Mouse (Mus musculus): ENCODE measurements at regions not wholly inside any gene's neighbourhood (a gene's known extent, or its start where the extent isn't known, plus 50 kb on each side); places are given as distances from the start of the nearest gene placed in this dataset.

DNA sequence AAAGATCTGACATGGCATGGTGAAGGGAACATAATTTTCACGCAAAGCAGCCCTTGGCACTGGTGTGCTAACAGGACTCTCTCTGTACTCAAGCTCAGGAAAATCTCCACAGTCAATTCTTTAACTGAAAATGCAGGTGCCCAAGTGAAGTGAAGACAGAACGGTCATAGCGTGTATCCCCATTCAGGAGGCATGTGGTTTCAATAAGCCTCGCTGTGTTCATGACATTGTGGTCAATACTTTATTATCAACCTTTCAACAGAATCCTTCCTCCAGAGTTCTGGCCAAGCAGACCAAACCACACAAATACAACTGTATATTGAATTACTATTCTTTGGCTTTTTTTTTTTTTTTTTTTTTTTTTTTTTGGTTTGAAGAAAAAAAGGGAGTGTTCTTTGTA is 314.1 kb downstream of the Mycn start:
- DNase-seq (ENCODE audit: low spot score in 2 of 2), result no peak

DNA sequence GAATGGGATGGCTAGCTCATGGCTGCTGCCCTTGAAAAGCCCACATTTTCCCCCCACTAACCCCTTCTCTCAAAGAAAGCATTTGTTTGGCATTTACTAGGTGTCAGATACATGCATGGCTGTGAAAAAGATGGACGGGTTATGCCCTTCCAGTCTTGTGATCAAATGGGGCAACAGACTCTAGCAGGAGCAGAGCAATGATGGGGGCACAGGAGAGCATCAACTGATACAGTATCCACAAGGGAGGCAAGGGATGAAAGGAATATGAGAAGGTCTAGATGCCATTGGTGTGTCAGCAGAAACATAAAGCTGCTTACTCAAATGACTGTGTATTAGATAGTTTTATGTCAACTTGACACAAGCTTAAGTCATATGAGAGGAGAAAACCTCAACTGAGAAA is 315.9 kb downstream of the Mycn start:
- DNase-seq (ENCODE audit: low spot score in 2 of 2), result no peak

- DNase-seq (ENCODE audit: low spot score in 2 of 2), result peak; percentile 38 to 55
These were observed 318.9 kb downstream of the Mycn start for GRCm38 (mm10) chr12:12622712-12623292.

- DNase-seq (ENCODE audit: low spot score in 2 of 2), result no peak
These were observed 320.2 kb downstream of the Mycn start for GRCm38 (mm10) chr12:12621506-12621905.

GRCm38 (mm10) chr12:12620316-12620715 is 321.4 kb downstream of the Mycn start:
- DNase-seq (ENCODE audit: low spot score in 2 of 2), result no peak

DNA sequence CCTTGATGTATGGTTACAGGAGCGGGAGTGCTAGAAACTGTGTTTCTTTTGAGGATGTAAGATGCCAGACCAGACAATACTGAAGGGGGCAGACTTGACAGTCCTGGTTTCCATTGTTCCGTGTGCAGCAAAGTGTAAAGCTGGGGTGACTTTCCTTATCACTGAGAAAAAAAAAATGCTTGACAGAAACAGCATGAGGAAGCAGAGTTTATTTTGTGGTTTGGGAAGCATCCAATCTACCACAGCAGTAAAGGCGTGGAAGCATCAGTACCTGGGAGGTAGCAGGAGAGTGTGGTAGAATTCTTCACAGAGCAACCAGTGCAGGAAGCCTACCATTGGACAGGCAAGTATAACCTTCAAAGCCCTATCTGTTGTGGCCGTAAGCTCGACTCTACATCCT is 322.3 kb downstream of the Mycn start:
- DNase-seq (ENCODE audit: low spot score in 2 of 2), result no peak

DNA sequence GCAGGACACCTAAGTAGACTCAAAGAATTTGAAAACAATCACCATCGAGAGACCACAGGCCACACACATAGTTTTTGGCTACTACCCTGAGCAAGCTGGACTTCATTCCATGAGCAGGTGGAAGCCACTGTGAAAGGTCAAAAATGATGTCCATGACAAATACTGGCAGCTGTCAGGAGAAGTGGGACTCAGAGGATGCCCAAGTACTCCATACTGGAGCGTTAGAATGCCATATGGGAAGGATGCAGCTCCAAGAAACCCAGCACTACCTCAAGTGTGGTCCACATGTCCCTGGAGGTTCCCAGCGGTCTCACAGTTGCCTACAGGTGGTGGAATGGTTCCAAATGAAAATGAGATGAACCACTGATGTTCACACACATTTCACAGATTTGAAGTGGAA is 329.2 kb downstream of the Mycn start:
- no peak for DNase-seq (ENCODE audit: low spot score in 2 of 2)

DNA sequence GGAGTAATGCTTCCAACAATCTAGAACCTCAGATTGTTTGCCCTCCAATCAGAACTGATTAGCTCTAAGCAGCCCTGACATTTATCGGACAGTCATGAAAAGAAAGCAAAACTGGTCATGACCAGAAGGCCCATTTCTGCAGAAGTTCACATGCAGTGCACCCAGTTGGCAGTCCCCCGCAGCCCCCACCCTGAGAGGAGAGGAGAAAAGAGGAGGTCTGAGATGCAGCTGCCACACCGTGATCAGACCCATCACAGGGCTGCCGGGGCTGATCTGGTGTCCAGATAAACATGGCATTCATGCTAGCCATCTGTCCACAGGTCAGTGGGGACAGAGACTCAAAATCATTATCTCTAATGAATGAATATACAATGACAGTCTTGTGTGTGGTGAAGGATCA is 330.9 kb downstream of the Mycn start:
- no peak for DNase-seq (ENCODE audit: low spot score in 2 of 2)

DNA sequence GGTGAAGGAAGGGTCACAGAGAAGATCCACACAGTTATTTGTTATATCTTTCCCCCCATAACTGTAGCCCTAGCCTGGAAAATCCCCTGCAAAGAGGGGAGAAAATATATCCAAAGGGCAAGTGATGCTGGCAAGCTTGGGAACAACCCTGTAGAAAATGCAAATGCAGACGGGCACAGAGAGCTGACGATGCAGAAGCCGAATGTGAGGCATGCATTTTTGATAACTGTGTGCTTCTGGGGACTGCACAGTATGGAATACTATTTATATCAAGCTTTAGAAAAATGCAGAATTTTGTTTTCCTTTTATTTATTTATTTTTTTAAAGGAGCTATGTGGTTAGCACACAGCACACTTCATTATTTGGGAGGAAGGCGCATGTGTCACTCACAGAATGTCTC is 333.7 kb downstream of the Mycn start:
- DNase-seq (ENCODE audit: low spot score in 2 of 2), result no peak

- no peak for DNase-seq (ENCODE audit: low spot score in 2 of 2)
These were observed 334.8 kb downstream of the Mycn start for GRCm38 (mm10) chr12:12606911-12607310.

DNA sequence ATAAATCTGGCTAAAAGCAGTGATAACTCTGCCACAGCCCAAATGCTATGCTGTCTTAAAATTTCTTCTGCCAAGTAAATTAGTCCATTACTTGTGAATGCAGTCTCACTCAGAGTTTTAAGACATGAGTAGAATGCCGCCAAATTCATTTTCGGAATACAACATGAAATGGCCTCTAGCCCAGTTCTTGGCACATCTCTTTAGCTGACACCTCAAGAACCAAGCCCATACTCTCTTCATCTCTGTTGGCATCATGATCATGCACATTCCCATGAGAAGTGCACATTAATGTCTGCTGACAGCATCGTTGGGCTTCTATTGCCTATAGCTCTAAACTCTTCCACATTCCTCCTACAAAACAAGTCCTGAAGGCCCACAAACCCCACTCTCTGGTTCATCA is 336.2 kb downstream of the Mycn start:
- DNase-seq (ENCODE audit: low spot score in 2 of 2), result no peak

DNA sequence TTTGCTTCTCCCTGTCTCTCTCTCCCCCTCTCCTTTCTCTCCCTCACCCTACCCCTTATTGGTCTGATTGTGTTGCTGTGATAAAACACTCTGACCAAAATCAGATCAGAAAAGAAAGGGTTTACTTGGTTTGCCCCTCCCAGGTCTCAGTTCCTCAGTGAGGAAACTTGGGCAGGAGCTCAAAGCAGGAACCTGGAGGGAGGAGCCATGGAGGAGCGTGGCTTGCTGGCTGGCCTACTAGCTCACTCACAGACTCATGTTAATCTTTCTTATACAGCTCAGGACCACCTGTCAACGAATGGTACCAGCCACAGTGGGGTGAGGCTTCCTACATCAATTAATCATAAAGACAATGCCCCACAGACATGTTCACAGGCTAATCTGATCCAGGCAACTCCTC is 339.4 kb downstream of the Fam49a start:
- no peak for DNase-seq (ENCODE audit: low spot score in 2 of 2)

DNA sequence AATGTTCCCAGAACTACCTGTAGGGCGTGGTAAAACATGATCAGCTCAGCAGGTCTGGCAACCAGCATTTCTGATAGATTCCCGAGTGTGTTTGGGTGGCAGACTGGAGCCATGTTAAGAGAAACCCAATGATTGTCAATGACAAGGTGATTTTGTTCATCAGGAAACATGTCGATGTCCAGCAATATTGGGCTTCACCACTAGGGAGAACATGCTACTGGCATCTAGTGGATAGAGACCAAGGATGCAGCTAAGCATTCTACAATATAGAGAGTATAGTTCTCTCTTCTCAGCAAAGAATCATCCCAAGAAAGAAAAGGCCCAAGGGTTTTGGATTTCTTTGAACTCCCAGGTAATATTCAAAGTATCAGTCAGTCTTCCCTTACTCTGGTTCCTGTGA is 333.5 kb downstream of the Fam49a start:
- DNase-seq (ENCODE audit: low spot score in 2 of 2), result no peak

DNA sequence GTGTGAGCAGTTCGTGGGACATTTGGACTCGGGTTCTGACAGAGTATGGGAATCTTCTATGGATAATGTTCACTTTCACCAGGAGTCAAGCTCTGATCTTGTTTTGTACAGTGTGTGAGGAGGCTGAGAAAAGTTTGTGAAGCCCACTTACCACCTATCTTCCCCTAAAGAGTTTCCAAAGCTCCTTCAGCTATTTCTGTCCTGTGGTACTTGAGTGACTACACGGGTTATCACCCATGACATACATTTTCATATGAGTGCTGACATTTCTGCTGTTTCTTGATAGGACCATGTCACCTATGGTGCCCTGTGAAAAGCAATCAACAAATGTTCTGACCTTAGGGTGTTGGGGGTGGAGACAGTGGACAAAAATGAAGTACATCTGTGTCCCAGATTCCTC is 332.6 kb downstream of the Fam49a start:
- DNase-seq (ENCODE audit: low spot score in 2 of 2), result no peak

GRCm38 (mm10) chr12:12593343-12593742 is 331.4 kb downstream of the Fam49a start:
- no peak for DNase-seq (ENCODE audit: low spot score in 2 of 2)

GRCm38 (mm10) chr12:12590753-12591291 is 328.9 kb downstream of the Fam49a start:
- no peak for DNase-seq (ENCODE audit: low spot score in 2 of 2)

- no peak for DNase-seq (ENCODE audit: low spot score in 2 of 2)
These were observed 326.9 kb downstream of the Fam49a start for GRCm38 (mm10) chr12:12588771-12589370.

DNA sequence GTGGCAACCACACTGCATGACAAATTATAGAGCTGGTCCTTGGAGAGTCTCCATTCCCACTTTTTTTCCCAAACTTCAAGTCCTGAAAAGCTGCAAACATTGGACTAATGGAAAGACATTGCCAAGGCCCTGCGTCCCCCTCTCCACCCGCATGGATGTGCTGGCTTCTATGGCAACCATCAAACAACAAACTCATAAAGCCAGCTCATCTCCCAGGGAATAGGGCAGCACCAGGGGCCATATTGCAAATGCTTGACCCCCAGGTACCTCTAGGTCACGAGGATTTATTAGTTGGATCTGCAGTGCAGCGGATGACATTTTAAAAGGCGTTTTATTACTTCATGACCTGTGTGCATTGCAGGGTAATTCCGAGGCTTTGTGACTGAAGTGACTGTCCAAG is 324.5 kb downstream of the Fam49a start:
- no peak for DNase-seq (ENCODE audit: low spot score in 2 of 2)

DNA sequence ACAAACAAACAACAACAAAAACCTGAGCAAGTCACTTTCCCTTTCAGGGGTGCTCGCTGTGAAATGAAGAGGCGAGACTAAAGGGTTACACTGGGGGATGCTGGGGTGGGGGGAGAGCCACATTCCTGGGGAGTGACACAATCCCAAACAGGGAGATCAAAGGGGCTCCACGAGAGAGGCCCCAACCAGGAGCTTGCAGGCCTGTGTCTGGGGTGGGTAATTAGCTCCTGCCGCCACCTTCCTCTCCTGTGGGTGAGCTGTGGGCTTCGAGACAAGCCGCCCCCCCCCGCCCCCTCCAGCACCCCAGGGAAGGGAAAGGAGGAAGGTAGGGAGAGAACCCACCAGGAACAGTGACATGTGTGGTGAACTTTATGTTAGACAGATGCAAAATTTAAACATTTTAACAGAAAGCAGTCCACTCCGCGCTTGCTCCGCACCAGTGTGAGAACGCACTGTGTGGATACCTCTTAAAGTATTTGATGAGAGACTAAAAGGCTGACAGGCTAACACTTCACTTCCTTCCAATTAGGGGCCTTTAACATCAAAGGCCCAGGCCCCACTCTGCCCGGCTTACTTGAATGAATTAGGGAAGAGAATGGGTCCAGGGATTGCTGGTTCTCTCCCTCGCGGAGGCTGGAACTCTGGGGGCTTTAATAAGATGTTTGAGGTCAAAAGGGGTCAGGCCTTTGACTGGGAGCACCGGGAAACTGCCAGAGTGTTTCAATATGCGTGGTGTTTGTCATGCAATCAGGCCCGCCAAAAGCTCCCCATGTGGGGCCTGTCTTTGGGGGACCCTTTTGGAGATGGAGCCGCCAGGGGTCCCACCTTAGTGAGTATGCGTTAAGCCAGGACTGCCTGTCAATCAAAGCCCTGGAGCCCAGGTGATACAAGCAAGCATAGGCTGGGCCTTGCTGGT is 319.6 kb downstream of the Fam49a start:
- no peak for DNase-seq (ENCODE audit: low spot score in 2 of 2)

DNA sequence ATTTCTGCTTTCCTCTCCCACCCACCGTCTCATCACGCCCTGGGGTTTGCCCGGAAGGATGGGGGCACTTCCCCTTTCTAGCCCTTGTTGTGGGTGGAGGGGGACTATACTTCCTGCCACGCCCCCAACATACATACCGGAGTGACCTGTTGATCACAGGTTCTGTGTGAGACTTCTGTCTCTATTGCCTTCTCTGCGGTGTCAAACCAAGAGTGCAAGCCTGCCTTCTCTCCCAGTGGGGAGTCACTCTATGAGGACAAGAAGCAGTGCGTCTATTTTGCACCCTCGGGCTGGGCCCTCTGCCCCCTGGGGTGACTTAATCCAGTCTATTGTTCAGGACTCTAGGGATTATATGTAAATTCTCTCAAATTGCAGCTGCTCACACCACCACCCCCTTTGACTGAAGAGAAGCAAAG is 318.8 kb downstream of the Fam49a start:
- no peak for DNase-seq (ENCODE audit: low spot score in 2 of 2)

DNA sequence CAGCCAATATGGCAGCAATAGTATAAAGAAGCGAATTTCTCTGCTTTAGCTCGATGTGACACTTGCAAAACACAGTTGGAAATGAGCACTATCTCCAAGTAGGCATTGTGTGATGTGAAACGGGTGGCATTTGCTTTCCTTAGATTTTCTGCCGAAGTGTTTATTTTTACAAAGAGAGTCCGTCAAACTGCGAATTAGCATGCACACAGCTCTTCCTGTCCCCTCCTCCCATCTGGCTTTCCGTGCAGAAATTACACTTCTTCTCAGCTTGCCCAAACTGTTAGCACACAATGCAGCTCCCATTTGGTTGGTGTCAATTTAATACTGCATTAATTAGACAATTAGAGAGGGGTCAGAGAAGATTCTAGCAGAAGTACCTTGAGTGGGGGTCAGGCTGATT is 316.3 kb downstream of the Fam49a start:
- no peak for DNase-seq (ENCODE audit: low spot score in 2 of 2)

GRCm38 (mm10) chr12:12570563-12571251 is 308.8 kb downstream of the Fam49a start:
- no peak for DNase-seq (ENCODE audit: low spot score in 2 of 2)

Measured in urinary bladder, postnatal 36 days (tissue).